Mouse (Mus musculus) embryo, embryonic 11.5 days (tissue): ENCODE data around the gene 4930412O13Rik.

ENCODE experiments used
- DNase-seq: peaks from one replicate; pipeline ENCODE4 v3.0.0-alpha.2; 2012; ENCODE audit warnings: low read depth, low spot score

Gene 4930412O13Rik

GRCm38 (mm10) chr2:9881051-9881591 is at the start of gene 4930412O13Rik:
Gene 4930412O13Rik (plus strand): TSS chr2:9881252.
- DNase-seq = no peak

- DNase-seq = no peak
Measured at GRCm38 (mm10) chr2:9833712-9834111, 47.3 kb upstream of the 4930412O13Rik start.

- no peak for DNase-seq
Measured at GRCm38 (mm10) chr2:9835195-9835594, 45.9 kb upstream of the 4930412O13Rik start.

GRCm38 (mm10) chr2:9852851-9853576 is 28.0 kb upstream of the 4930412O13Rik start:
- DNase-seq = no peak

GRCm38 (mm10) chr2:9855861-9856260 is 25.2 kb upstream of the 4930412O13Rik start:
- DNase-seq = no peak

GRCm38 (mm10) chr2:9860698-9861097 is 20.4 kb upstream of the 4930412O13Rik start:
- DNase-seq = no peak

DNA sequence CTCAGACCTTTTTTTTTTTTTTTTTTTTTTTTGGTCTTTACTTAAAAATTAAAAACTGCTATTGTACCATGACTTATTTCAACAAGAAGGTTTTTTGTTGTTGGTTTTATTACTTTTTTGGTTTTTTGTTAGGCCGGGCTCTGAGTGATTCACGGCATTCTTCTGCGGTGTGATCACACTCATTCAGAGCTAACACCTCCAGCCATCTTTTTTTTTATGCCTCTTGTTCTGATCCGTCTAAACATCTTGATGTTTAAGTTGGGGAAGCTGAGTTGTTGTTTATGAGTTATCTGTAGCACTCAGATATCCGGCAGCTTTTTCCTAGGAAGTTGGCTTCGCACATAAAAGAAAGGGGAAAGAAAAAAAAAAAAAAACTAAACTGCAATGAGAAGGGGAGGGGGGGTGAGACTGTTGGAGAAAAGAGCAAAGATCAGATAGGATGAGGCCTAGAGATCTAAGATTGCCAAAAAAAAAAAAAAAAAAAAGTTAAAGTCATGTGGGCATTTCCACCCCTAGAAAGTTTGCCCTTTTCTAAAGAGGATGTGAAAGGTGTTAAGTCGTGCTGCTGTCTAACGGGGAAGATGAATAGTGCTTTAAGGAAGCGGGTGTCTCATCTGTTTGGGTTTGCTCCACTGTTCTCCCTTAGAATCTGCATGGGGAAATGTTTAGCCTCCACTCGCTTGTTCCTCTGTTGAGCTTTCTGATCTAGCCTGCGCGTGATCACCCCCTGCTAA is 13.8 kb upstream of the 4930412O13Rik start:
- DNase-seq = no peak

GRCm38 (mm10) chr2:9871141-9871716 is 9.8 kb upstream of the 4930412O13Rik start:
- no peak for DNase-seq

GRCm38 (mm10) chr2:9871798-9872197 is 9.3 kb upstream of the 4930412O13Rik start:
- no peak for DNase-seq

GRCm38 (mm10) chr2:9872682-9873081 is 8.4 kb upstream of the 4930412O13Rik start:
- DNase-seq = no peak

- DNase-seq = no peak
Measured at GRCm38 (mm10) chr2:9873757-9874156, 7.3 kb upstream of the 4930412O13Rik start.

- no peak for DNase-seq
Measured at GRCm38 (mm10) chr2:9874467-9875219, 6.4 kb upstream of the 4930412O13Rik start.

GRCm38 (mm10) chr2:9875220-9875619 is 5.8 kb upstream of the 4930412O13Rik start:
- no peak for DNase-seq

- no peak for DNase-seq
Measured at GRCm38 (mm10) chr2:9875676-9876357, 5.2 kb upstream of the 4930412O13Rik start.

GRCm38 (mm10) chr2:9876621-9877325 is 4.3 kb upstream of the 4930412O13Rik start:
- no peak for DNase-seq

DNA sequence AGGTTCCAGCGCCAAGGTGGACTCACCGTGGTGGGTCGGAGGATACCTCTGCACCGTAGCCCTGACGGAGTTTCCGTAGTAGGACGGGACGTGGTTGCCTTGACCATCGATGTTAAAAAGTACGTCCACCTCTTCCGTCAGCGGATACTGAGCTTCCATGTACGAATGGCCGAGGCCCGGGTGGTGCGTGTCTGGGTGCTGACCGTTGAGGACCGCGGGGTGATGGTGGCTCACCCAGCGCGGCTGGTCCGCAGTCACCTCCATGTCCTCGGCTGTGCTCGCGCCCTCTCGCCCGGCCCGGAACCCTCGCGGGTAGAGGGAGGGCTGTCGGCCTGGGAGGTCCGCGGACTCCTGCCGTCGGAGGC is 3.7 kb upstream of the 4930412O13Rik start:
- no peak for DNase-seq

DNA sequence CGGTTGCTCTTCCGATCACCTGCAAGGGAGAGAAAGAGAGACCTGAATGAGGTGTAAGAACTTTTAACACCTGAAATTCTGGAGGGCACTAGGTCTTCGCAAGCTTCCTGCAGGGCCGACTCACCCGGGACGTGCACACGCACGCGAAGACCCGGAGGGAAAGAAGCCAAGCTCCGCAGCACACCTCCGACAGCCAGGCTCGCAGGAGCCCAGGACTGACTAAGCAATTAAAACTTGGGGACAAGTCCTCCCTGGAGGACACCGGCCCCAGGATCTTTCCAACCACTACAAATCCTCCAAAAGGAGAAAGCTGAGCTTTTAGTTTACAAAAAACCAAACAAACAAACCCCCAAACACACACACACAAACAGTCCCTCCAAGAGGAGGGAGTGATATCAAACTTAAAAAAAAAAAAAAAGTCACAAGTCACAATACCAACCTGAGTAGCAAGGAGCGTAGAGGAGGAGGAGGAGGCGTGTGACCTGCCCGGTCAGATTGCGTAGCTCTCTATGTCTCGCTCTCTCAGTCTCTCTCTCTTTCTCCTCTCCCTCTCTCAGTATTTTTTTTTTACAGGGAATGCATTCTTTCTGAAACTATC is 3.0 kb upstream of the 4930412O13Rik start:
- no peak for DNase-seq

DNA sequence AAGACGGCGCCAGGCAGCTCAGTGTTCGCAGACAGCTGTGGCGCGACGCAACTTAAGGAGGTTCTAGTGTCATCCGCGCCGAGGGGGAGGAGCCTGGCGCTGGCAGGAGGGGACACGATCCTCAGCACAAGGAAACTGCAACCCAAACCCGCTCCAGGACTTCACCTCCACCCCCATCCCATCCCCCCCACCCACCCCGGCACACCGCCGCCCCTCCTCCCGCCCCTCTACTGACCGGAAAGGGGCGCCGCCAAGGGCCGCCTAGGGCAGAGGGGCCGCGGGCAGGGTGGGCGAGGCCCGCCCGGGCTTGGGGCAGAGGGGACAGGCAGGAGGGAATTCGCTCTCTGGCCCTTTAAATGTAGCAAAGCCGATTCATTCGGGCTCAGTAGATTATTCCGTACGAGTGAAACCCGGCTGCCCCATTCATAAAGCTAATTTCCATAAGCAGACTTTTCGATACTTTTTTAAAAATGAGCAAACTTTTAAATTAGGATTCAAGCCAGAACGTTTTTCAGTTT is 2.4 kb upstream of the 4930412O13Rik start:
- no peak for DNase-seq

DNA sequence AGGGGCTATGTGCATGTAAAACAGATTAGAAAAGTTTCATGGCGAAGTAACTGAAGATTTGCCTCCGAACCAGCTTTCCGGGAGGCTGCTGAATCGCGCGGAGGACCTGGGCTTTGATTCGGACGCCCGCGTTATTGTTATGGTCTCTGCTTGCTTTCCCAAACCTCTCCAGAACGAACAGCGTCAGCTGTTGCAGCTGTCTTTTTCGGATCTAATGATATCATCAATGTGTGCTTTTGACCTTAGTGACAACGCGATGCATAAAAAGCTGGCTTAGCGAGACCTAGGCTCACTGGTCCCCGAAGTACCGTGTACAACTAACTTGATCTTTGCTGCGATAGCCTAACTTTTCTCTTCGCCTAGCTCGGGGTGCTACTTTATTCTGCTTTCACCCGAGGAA is 2.0 kb upstream of the 4930412O13Rik start:
- no peak for DNase-seq

GRCm38 (mm10) chr2:9879493-9879892 is 1.6 kb upstream of the 4930412O13Rik start:
- peak; percentile 87 for DNase-seq
